Mouse (Mus musculus) yolk sac, embryonic 10.5 days (tissue): ENCODE data around the gene Dio1.

Source experiments
- DNase-seq: peaks from one replicate; pipeline ENCODE4 v3.0.0-alpha.2; 2017; ENCODE audit warnings: low spot score

Gene Dio1

GRCm38 (mm10) chr4:107306966-107307365 lies at the start of gene Dio1:
Gene Dio1 (minus strand): TSS chr4:107307169.
- DNase-seq, result no peak

- peak; percentile 35 for DNase-seq
Measured at GRCm38 (mm10) chr4:107354543-107354942, 47.6 kb upstream of the Dio1 start.

GRCm38 (mm10) chr4:107354126-107354525 lies 47.2 kb upstream of the Dio1 start:
- no peak for DNase-seq

- no peak for DNase-seq
Measured at GRCm38 (mm10) chr4:107353612-107354011, 46.6 kb upstream of the Dio1 start.

DNA sequence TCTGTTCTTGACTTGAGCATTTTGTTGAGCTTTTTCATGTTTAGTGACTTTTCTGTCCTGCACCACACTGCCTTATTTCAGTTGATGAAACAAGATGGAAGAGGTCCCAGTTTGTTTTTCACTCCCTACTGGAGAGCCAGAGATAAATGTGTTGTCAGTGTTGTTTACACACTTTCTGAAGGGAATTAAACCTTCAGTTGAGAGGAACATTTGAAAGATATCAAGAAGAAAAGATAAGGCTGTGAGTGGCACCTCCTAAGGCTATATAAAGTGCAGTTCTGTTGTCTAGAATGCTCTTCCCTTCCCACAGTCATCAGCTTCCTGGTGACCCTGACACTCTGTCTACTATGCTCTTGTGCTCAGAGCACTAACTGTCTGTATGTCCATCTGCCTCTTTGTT lies 44.4 kb upstream of the Dio1 start:
- DNase-seq, result no peak

DNA sequence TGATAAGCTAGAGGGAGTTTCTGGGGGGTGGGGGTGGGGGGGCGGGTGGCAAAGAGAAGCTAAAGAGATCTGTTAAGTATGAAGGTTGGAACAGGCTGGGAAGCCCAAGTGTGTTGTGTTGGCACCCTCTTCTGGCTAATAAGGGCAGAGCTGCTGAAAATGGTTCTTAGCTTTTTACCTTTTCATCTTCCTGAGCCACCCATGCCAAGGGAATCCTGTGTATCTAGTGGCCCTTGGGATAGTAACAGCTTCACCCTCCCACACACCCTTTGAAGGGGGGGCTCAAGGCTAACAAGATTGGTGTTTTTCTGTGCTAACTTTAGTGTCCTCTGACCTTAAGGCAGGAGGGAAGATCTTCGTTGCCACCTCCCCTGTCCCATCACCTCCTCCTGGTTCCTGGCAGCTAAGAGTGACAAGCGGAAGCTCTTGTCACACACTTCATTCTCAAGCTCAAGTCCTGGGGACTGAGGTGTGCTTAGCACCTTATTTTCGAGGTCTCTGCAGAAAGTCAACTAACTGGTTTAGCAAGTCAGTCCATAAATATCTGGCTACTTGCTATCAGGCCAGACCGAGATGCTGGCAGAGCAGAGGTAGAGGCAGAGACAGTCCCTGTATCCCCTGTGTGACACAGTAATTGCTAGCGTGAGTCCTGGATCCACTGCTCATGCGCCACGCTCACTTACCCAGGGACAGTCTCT lies 42.5 kb upstream of the Dio1 start:
- DNase-seq, result no peak

DNA sequence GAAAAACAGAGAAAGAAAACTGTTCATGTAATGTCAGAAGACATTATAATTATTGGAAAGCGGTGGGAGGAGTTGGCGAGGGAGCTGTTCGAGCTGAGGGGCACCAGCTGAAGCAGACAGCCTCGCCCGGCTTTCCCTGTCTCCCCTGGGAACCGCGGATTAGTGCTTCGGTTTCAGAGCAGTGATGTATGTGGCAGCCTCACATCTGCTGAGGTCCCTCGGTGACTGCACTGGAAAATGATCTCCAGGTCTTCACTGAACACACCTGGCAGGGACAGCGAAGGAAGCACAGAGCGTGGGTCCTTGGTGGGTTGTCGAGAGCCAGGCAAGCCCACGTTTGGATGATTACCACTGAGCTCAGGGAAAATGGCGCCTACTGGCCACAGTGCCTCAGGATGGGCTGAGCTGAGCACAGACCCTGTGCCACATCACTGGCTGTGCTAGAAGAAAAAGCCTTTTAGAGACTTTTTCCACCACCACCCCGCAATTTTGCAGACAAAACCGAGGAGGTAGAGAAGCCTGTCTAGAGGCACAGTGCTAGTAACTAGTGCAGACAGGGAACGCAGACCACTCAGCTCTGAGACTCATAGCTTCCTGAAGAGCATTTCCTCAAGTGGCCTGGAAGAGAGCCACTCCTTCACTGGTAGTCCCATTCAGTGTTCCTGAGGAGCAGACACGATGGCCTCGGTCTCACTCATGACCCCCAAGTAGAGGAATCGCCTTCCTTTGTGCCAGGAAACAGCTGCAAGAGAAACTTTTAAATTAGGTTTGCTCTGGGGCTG lies 41.8 kb upstream of the Dio1 start:
- no peak for DNase-seq

GRCm38 (mm10) chr4:107347221-107347620 lies 40.3 kb upstream of the Dio1 start:
- no peak for DNase-seq

GRCm38 (mm10) chr4:107344612-107345011 lies 37.6 kb upstream of the Dio1 start:
- no peak for DNase-seq

DNA sequence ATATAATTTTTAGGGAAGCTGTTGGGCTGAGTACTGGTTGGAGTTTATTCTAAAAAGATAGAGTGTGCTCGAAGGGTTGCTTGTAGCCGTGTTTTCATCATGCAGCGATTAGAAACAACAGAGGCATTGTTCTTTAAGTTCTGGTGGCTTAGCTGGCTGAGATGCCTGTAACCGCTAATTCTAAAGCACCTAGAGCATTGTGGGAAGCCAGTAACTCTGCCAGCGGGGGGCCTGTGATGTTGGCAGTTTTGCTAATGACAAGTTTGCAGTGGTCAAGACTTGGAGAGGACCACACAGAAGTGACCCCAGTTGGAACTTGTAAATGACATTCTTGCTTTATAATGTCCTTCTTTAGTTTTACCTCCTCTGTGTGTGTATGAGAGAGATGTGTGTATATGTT lies 34.4 kb upstream of the Dio1 start:
- DNase-seq, result no peak

DNA sequence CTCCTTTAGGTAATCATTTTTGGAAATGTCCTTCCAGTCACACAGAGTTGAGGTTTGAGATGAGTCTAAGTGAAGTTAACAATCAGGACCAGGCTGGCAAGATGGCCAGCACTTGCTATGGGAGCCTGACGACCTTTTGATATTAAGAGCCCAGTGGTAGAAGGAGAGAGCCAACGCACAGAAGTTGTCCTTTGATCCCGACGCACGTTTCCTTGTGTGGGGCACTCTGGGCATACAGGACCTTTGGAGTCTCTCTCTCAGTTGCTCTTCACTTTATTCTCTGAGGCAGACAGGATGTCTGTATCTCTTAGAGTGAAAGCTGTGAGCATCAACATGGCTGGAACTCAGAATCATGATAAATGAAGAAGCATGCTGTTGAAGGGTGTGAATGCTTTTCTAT lies 30.5 kb upstream of the Dio1 start:
- DNase-seq, result no peak

- DNase-seq, result no peak
Measured at GRCm38 (mm10) chr4:107336356-107336755, 29.4 kb upstream of the Dio1 start.

DNA sequence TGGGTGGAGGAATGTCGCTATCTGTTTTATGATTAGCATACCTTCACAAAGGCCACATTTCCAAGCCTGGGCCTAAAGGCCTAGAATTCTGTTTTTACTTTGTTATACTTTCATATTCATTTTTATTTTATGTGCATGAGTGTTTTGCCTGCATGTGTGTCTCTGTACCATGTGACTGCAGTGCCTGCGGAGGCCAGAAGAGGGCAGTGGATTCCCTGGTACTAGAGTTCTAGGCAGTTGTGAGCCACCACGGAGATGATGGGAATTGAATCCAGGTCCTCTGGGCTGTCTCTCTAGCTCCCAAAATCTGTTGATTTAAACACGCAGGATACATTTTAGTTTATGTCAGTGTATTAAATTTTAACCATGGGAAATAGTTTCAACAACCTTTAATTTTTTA lies 26.5 kb upstream of the Dio1 start:
- DNase-seq, result no peak

GRCm38 (mm10) chr4:107328530-107328929 lies 21.6 kb upstream of the Dio1 start:
- DNase-seq, result no peak

DNA sequence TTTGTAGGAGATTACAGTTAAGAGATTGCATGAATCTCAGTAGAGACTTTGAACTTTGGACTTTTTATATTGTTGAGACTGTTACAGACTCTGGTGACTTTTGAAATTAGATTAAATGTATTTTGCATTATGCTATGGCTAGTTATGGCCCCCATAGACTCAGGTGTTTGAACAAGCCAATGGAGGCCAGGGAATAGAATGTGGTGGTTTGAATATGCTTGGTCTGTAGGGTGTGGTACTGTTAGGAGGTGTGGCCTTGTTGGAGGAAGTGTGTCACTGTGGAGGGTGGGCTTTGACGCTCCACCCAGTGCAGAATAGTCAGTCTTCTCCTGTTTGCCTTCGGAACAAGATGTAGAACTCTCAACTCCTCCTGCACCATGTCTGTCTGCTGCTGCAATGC lies 16.1 kb upstream of the Dio1 start:
- DNase-seq, result no peak

GRCm38 (mm10) chr4:107321041-107321440 lies 14.1 kb upstream of the Dio1 start:
- DNase-seq, result no peak

DNA sequence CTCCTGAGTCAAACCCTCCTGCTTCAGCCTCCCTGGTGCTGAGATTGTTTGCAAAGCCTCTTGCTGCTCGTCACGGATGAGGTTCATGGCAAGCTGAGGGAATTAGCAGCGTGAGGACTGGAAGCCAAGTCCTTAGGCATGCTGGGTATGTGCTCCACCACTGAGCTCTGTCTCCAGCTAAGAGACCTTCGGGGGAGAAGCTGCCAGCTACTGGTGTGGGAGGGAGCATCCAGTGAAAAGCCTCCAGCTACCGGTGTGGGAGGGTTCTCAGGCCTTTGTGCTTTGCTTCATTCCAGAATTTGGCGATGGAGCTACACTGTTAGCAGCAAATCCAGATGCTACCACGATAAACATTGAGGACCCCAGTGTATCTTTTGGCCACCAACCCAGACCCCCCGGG lies 11.7 kb upstream of the Dio1 start:
- no peak for DNase-seq

DNA sequence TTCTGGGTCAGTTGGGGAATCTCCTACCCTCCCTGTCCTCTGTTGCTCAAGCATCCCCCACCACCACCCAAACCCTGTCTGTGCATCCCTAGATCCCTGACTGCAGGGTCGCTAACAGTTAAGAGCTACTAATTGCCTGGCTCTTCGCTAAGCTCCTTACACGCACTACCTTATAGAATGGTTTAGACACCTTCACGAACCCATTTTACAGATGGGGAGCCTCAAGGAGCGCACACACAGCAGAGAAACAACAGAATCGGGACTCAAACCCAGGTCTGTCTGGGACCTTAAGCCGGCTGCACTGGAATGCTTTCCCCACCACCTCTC lies 7.5 kb upstream of the Dio1 start:
- DNase-seq, result no peak

- DNase-seq, result peak; percentile 90
Measured at GRCm38 (mm10) chr4:107313690-107314478, 6.9 kb upstream of the Dio1 start, which contains the start of gene Yipf1. Gene Yipf1 (plus strand): TSS chr4:107314363.

DNA sequence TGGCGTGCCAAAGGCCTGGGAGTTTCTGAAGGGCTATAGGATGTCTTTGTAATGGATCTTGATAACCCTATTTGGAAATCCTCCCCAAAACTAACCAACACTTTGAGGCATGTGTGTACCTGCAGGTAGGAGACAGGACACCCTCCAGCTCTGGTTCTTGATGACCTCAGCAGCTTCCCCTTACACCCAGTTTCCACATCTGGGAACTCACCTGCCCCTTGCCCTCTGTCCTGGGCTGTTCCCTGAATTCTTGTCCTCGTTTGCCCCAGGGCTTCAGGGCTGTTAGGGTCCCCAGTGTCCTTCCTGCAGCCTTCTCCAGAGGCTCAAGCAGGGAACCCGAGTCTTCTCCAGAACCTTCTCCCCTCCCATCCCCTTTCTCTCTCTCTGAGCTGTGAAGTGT lies 3.4 kb downstream of the Dio1 start:
- DNase-seq, result no peak

DNA sequence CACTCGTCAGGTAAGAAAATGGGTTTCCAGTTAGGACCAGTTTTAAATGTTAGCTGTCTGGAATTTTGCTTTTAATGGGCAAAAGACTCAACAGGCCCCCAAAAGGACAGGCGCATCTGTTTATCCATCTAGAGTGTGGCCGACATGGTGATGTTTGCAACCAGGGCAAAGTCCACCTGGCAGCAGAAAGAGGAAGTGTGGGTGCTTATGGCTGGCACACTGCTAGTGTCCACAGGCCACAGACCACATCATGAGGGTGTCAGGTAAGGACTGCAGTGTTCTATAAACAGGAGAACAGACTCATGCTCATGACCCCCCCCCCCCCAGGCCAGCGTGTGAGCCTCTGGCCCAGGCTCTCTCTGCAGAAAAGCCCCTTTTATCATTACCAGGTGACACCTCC lies 4.1 kb downstream of the Dio1 start:
- DNase-seq, result peak; percentile 16

DNA sequence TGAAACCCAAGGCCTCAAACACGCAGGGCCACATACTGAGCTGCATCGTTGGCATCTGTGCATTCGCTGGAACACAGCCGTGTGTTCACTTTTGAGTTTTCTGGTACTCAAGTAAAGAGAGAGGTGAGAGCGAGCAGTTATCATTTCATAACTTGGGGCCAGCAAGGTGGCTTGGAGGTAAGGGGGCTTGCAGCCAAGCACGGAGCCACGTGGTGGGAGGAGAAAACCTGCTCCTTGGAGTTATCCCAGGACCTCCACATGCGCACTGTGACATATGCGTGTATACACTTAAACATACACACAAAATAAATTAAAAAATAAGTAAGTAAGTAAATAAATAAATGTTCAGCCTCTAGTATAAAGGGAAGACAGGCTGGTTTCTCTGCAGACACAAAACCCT lies 4.7 kb downstream of the Dio1 start:
- no peak for DNase-seq
